In the genomic region with DNA sequence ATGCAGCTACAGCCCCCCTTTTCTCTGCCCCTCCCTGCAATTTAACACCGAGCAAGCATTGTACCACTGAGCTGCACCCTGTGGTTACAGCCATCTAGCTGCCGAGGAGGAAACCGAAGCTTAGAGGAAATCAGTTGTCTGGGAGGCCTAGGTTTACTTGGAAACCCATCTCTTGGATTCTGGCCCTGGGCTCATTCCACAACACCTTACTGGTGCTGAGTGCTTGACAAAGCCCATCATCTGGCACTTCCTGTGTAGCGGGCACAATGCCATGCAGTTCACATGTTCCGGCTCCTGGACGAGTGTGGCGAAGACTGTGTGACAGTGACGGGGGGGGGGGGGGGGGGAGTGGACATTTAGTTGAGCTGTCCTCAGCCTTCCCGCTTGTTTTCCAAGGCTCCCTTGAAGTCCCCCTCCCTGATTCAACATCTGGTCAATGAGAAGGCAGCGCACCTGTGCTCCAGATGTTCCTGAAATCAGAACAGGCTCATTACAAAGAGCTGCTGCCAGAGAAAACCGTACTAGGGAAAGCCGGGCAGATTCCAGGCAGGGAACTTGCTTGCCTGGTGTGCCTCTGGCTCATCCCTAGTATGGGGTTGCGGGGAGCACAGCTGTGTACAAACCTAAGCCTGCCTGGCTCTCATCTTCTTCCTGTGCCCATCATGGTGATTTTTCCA, we compare ENCODE assay signal across 13 mouse cellular contexts. TPM values are rescaled to one million over a fixed set of nuclear protein-coding genes. Genes with fewer than 3 reads are reported as not detected.
A peak's percentile ranks its signal among the peaks of the same experiment; 100 is the strongest.
DNase-seq lines count a peak whose midpoint lies in the region; ATAC-seq and TF ChIP-seq lines count a peak whose summit lies in the region.
"Had no signal": no experiment of that assay in that cellular context is flagged by ENCODE, and none has a peak within 500 bp of the region (broad histone marks: within the 10 kb centered on the region; RNA-seq: fewer than 3 reads in every experiment).

No protein-coding gene starts in this region.

- no peaks in the 10 kb centered on the region for H3K79me3 ChIP-seq in C2C12 (ENCODE audit: low read depth)

- H3K4me1 ChIP-seq in heart, embryonic 11.5 days (ENCODE audit: control insufficient read depth, insufficient read depth, low read length) = peaks cover 27% of the 10 kb centered on the region
- H3K4me1 ChIP-seq in limb, embryonic 14.5 days (ENCODE audit: control insufficient read depth, insufficient read depth, low read length) = peaks cover 34% of the 10 kb centered on the region

- DNase-seq in NIH3T3 (ENCODE audit: low read depth) = peak; percentile 47
- peak; percentile 80 for DNase-seq in limb, embryonic 14.5 days (ENCODE audit: low spot score)
- DNase-seq in right cerebral cortex, postnatal 14 days = no peak
- no peak for DNase-seq in gastrocnemius, adult 18-20 months (ENCODE audit: low spot score)
- DNase-seq in right cerebral cortex, postnatal 36 days (ENCODE audit: low spot score in 2 of 2) = no peak
- DNase-seq: adrenal gland, postnatal 14 days; cerebellum, adult 2 months had no signal

- no peak overlapping the region for H3K4me3 ChIP-seq in C2C12 (ENCODE audit: insufficient read depth, poor library complexity, severe bottlenecking)
- H3K4me3 ChIP-seq in heart, embryonic 11.5 days (ENCODE audit: low read depth, low read length) = no peak overlapping the region
- no peak overlapping the region for H3K4me3 ChIP-seq in limb, embryonic 14.5 days (replicated peaks; ENCODE audit: low read length)

- H3ac ChIP-seq in C2C12 (ENCODE audit: control insufficient read depth, insufficient read length, low read depth) = no peak overlapping the region

- no peaks in the 10 kb centered on the region for H3K27me3 ChIP-seq in C2C12 (ENCODE audit: control insufficient read depth, insufficient read depth, insufficient read length)
- H3K27me3 ChIP-seq in heart, embryonic 11.5 days (ENCODE audit: control insufficient read depth, insufficient read depth, low read length) = no peaks in the 10 kb centered on the region
- H3K27me3 ChIP-seq in limb, embryonic 14.5 days (ENCODE audit: control insufficient read depth, insufficient read depth, low read length) = no peaks in the 10 kb centered on the region

- ATAC-seq in heart, embryonic 11.5 days (replicated peaks; ENCODE audit: insufficient number of reproducible peaks, low FRiP score, low TSS enrichment) = no peak
- peak; percentile 76 for ATAC-seq in limb, embryonic 14.5 days (ENCODE audit: low FRiP score, low read depth)
- ATAC-seq: forebrain, embryonic 14.5 days had no signal

- H3K9ac ChIP-seq in heart, embryonic 11.5 days (ENCODE audit: low read depth, low read length) = no peak overlapping the region
- no peak overlapping the region for H3K9ac ChIP-seq in limb, embryonic 14.5 days (ENCODE audit: low read depth, low read length, severe bottlenecking)

- TF ChIP-seq POLR2A in limb, embryonic 14.5 days (IDR thresholded peaks at IDR 0.05; ENCODE audit: borderline replicate concordance, extremely low read depth, insufficient read depth, insufficient read length) = no peak

- H3K4me2 ChIP-seq in heart, embryonic 11.5 days = peak overlapping the region; percentile 19; the same call in 1 of the 2 replicates
- peak overlapping the region; percentile 6; the same call in 1 of the 2 replicates for H3K4me2 ChIP-seq in limb, embryonic 14.5 days (replicated peaks; ENCODE audit: low read depth, low read length, severe bottlenecking)

- no peak for TF ChIP-seq CTCF in C2C12 (IDR thresholded peaks at IDR 0.05; ENCODE audit: control insufficient read depth, insufficient read depth, insufficient read length)

- WGBS in heart, embryonic 11.5 days (ENCODE audit: insufficient replicate concordance) = 41% methylated on average over 13 of the region's 13 CpGs
- 16% methylated on average over 10 of the region's 13 CpGs for whole genome bisulfite sequencing in limb, embryonic 14.5 days

- H3K79me2 ChIP-seq in C2C12 (ENCODE audit: control insufficient read depth, insufficient read depth) = no peaks in the 10 kb centered on the region

- no peaks in the 10 kb centered on the region for H3K36me3 ChIP-seq in C2C12 (ENCODE audit: control insufficient read depth, insufficient read depth)
- no peaks in the 10 kb centered on the region for H3K36me3 ChIP-seq in heart, embryonic 11.5 days (ENCODE audit: control insufficient read depth, insufficient read depth, low read length)
- no peaks in the 10 kb centered on the region for H3K36me3 ChIP-seq in limb, embryonic 14.5 days (ENCODE audit: control insufficient read depth, insufficient read depth, low read length)

- H3K27ac ChIP-seq in heart, embryonic 11.5 days (ENCODE audit: low read depth, low read length) = no peak overlapping the region
- peak overlapping the region; percentile 40 for H3K27ac ChIP-seq in limb, embryonic 14.5 days (replicated peaks; ENCODE audit: low read depth, low read length)

- H3K9me3 ChIP-seq in heart, embryonic 11.5 days (replicated peaks; ENCODE audit: control insufficient read depth, low read length) = no peaks in the 10 kb centered on the region
- H3K9me3 ChIP-seq in limb, embryonic 14.5 days (ENCODE audit: control insufficient read depth, low read length) = no peaks in the 10 kb centered on the region

TF ChIP-seq in C2C12, 6 proteins besides CTCF, POLR2A, EP300 and RAD21:
- TF ChIP-seq FOSL1 (IDR thresholded peaks at IDR 0.05; ENCODE audit: insufficient read depth, low read length, poor library complexity, severe bottlenecking) (no peak), CEBPB (IDR thresholded peaks at IDR 0.05; ENCODE audit: low read depth) (no peak), MYOD1 (IDR thresholded peaks at IDR 0.05; ENCODE audit: control insufficient read depth, insufficient read length, low read depth) (peak; percentile 31), USF1 (IDR thresholded peaks at IDR 0.05; ENCODE audit: low read depth) (no peak)

RNA-seq across cellular contexts. Expression of a gene that starts 4.6 kb away (rescaled TPM):
- polyA plus RNA-seq in C2C12 (2012; fragmentation: generic; extraction: Trizol) = 49.6 TPM
- polyA plus RNA-seq in heart, embryonic 11.5 days (2014; fragmentation: Nextera tagmentation; extraction: Ambion mirVana) = 37.0 and 42.3 TPM in 2 replicates
- polyA plus RNA-seq in limb, embryonic 14.5 days (2012; rRNA removed) = 48.4 and 68.8 TPM in 2 replicates
- 73.1 TPM in 2 replicates for polyA plus RNA-seq in limb, embryonic 14.5 days (2014; fragmentation: Nextera tagmentation; extraction: Ambion mirVana)
- 10 to 100 TPM; 26.0 to 26.2 TPM for total RNA-seq in gastrocnemius, adult 18-20 months (2021)

RNA-seq across cellular contexts. Expression of a gene that starts 8.5 kb away (rescaled TPM):
- polyA plus RNA-seq in C2C12 (2012; fragmentation: generic; extraction: Trizol) = 124 TPM
- 33.9 and 34.6 TPM in 2 replicates for polyA plus RNA-seq in heart, embryonic 11.5 days (2014; fragmentation: Nextera tagmentation; extraction: Ambion mirVana)
- polyA plus RNA-seq in limb, embryonic 14.5 days (2012; rRNA removed) = 27.4 and 29.7 TPM in 2 replicates
- polyA plus RNA-seq in limb, embryonic 14.5 days (2014; fragmentation: Nextera tagmentation; extraction: Ambion mirVana) = 65.9 and 68.2 TPM in 2 replicates
- total RNA-seq in gastrocnemius, adult 18-20 months (2021) = 10 to 100 TPM; 62.6 to 77.3 TPM
- total RNA-seq: megakaryocyte progenitor cell, adult 5-6 weeks had no signal

RNA-seq across cellular contexts. Expression of a gene that starts 8.6 kb away (rescaled TPM):
- 29.7 TPM for polyA plus RNA-seq in C2C12 (2012; fragmentation: generic; extraction: Trizol)
- 4.8 and 8.4 TPM in 2 replicates for polyA plus RNA-seq in heart, embryonic 11.5 days (2014; fragmentation: Nextera tagmentation; extraction: Ambion mirVana)
- 9.0 and 10.4 TPM in 2 replicates for polyA plus RNA-seq in limb, embryonic 14.5 days (2012; rRNA removed)
- 12.2 and 14.3 TPM in 2 replicates for polyA plus RNA-seq in limb, embryonic 14.5 days (2014; fragmentation: Nextera tagmentation; extraction: Ambion mirVana)
- total RNA-seq in gastrocnemius, adult 18-20 months (2021) = 1 to 10 TPM; 3.8 to 6.5 TPM
- total RNA-seq: megakaryocyte progenitor cell, adult 5-6 weeks had no signal

RNA-seq across cellular contexts. Expression of a gene that starts 21.4 kb away (rescaled TPM):
- not detected for polyA plus RNA-seq in C2C12 (2012; fragmentation: generic; extraction: Trizol)
- not detected in 2 replicates for polyA plus RNA-seq in heart, embryonic 11.5 days (2014; fragmentation: Nextera tagmentation; extraction: Ambion mirVana)
- not detected in 2 replicates for polyA plus RNA-seq in limb, embryonic 14.5 days (2012; rRNA removed)
- polyA plus RNA-seq in limb, embryonic 14.5 days (2014; fragmentation: Nextera tagmentation; extraction: Ambion mirVana) = 0.22 TPM in 1 of 2 replicates, not detected in the other
- not detected for total RNA-seq in gastrocnemius, adult 18-20 months (2021)
- total RNA-seq: adrenal gland, postnatal 14 days; layer of hippocampus, postnatal 14 days; megakaryocyte progenitor cell, adult 5-6 weeks had no signal
- polyA plus RNA-seq: cerebellum, adult 2 months; forebrain, embryonic 14.5 days; neural tube, embryonic 14.5 days had no signal

RNA-seq across cellular contexts. Expression of a gene that starts 33.8 kb away (rescaled TPM):
- polyA plus RNA-seq in C2C12 (2012; fragmentation: generic; extraction: Trizol) = 21.2 TPM
- polyA plus RNA-seq in heart, embryonic 11.5 days (2014; fragmentation: Nextera tagmentation; extraction: Ambion mirVana) = 16.5 and 21.9 TPM in 2 replicates
- 7.7 and 8.3 TPM in 2 replicates for polyA plus RNA-seq in limb, embryonic 14.5 days (2012; rRNA removed)
- polyA plus RNA-seq in limb, embryonic 14.5 days (2014; fragmentation: Nextera tagmentation; extraction: Ambion mirVana) = 2.9 and 4.4 TPM in 2 replicates
- total RNA-seq in gastrocnemius, adult 18-20 months (2021) = 10 to 100 TPM; 22.8 to 24.5 TPM

Comparison
In these comparisons a context has a peak if more than half of its experiments do, and no peak if none do; other contexts are left out.
1. DNase-seq: peak in NIH3T3 (single experiment) and limb, embryonic 14.5 days (single experiment); none in right cerebral cortex, postnatal 14 days (single experiment), gastrocnemius, adult 18-20 months (single experiment) and right cerebral cortex, postnatal 36 days (0 of 2).